8 mouse cellular contexts compared by ENCODE assay signal in the genomic region with DNA sequence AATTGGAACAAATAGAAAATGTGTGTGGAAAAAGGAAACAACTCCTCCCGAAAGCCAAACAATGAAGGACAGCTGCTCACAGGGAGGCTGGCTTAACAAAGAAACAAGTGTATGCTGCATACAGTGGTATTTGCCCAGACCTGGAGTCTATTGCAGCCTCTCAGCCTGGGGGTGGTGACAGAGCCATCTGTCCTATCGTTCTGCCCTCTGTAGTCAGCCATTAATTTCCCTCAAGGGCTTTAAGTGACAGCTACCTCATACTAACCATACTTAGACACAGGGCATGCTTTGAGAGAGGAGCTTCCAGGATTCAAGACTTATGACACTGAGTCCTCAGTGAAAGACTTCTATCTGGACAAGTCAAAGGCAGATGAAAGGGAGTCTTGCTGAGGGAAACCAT.
DNase-seq lines count a peak whose midpoint lies in the region; ATAC-seq lines count a peak whose summit lies in the region.
"Had no signal": no experiment of that assay in that cellular context is flagged by ENCODE, and none has a peak within 500 bp of the region (broad histone marks: within the 10 kb centered on the region; RNA-seq: fewer than 3 reads in every experiment).

No protein-coding gene starts in this region.

- H3K27ac ChIP-seq in embryonic facial prominence, embryonic 14.5 days (replicated peaks; ENCODE audit: low read depth, low read length) = no peak overlapping the region

- no peak overlapping the region for H3K4me3 ChIP-seq in embryonic facial prominence, embryonic 14.5 days (ENCODE audit: low read depth, low read length)

- no peaks in the 10 kb centered on the region for H3K27me3 ChIP-seq in embryonic facial prominence, embryonic 14.5 days (replicated peaks; ENCODE audit: control insufficient read depth, insufficient read depth, low read length)

- no peak overlapping the region for H3K4me2 ChIP-seq in embryonic facial prominence, embryonic 14.5 days (ENCODE audit: low read depth, low read length)

- no peaks in the 10 kb centered on the region for H3K36me3 ChIP-seq in embryonic facial prominence, embryonic 14.5 days (ENCODE audit: control insufficient read depth, insufficient read depth, low read length)
- H3K36me3 ChIP-seq: G1E had no signal

- no peaks in the 10 kb centered on the region for H3K9me3 ChIP-seq in embryonic facial prominence, embryonic 14.5 days (ENCODE audit: control insufficient read depth, low read length)
- H3K9me3 ChIP-seq: G1E had no signal

- intact Hi-C loops in left cerebral cortex, postnatal 4 days (cut with DNase I) = no loop called here

- DNase-seq in left cerebral cortex, postnatal 4 days = peak; percentile 16
- no peak for DNase-seq in left cerebral cortex, adult 11 months (ENCODE audit: low spot score)
- DNase-seq in embryonic facial prominence, embryonic 14.5 days (ENCODE audit: low spot score) = peak; percentile 65
- DNase-seq in large intestine, adult 2 months (ENCODE audit: low read depth, low spot score) = peak; percentile 6
- peak; percentile 33 for DNase-seq in skeletal muscle tissue, adult 2 months (ENCODE audit: low read depth, low spot score)
- no peak for DNase-seq in spleen, postnatal 10 days (ENCODE audit: low spot score in 2 of 2)
- no peak for DNase-seq in natural killer cell, adult 2 months (ENCODE audit: low spot score in 2 of 2)

- ATAC-seq in embryonic facial prominence, embryonic 14.5 days (ENCODE audit: low read depth) = peak; percentile 87

- H3K4me1 ChIP-seq in embryonic facial prominence, embryonic 14.5 days (ENCODE audit: control insufficient read depth, insufficient read depth, low read length) = no peaks in the 10 kb centered on the region

- WGBS in embryonic facial prominence, embryonic 14.5 days = 7% methylated on average over 2 of the region's 2 CpGs
- WGBS in large intestine, adult 2 months = 15% methylated on average over 2 of the region's 2 CpGs

- H3K9ac ChIP-seq in embryonic facial prominence, embryonic 14.5 days (ENCODE audit: low read depth, low read length) = no peak overlapping the region

Comparison
In these comparisons a context has a peak if more than half of its experiments do, and no peak if none do; other contexts are left out.
1. DNase-seq: peak in left cerebral cortex, postnatal 4 days (single experiment), embryonic facial prominence, embryonic 14.5 days (single experiment), large intestine, adult 2 months (single experiment) and skeletal muscle tissue, adult 2 months (single experiment); none in left cerebral cortex, adult 11 months (single experiment), spleen, postnatal 10 days (0 of 2) and natural killer cell, adult 2 months (0 of 2).